Mouse (Mus musculus) heart, adult 2 months (tissue): Measurements from ENCODE around the gene Acadl. TPM values are rescaled to one million over a fixed set of nuclear protein-coding genes. Genes with fewer than 3 reads are reported as not detected.

Source experiments
- DNase-seq, 2 experiments: peaks; one replicate each; pipeline ENCODE4 v3.0.0; 2021
- H3K27ac ChIP-seq: fragments of 200-600 bp; 2 replicates; pipeline ENCODE4 v1.8.1; 2022
- H3K27me3 ChIP-seq: fragments of 200-500 bp; 2 replicates; pipeline ENCODE4 v1.6.1; 2012; ENCODE audit warnings: mild to moderate bottlenecking, low read length, inconsistent platforms, mixed read lengths; ENCODE audit not compliant: control insufficient read depth, insufficient read depth
- H3K36me3 ChIP-seq: fragments of 200-500 bp; 2 replicates; pipeline ENCODE4 v1.6.1; 2012; ENCODE audit warnings: low read length, inconsistent platforms; ENCODE audit not compliant: control insufficient read depth, insufficient read depth
- H3K4me1 ChIP-seq: fragments of 200-500 bp; 2 replicates; pipeline ENCODE4 v1.6.1; 2011; ENCODE audit warnings: low read length; ENCODE audit not compliant: control insufficient read depth, insufficient read depth
- H3K4me3 ChIP-seq: fragments of 200-600 bp; 2 replicates; pipeline ENCODE4 v1.8.1; 2022
- H3K79me2 ChIP-seq: fragments of 200-500 bp; replicated peaks from 2 replicates; pipeline ENCODE4 v1.6.1; 2012; ENCODE audit warnings: mild to moderate bottlenecking, inconsistent platforms, low read length, moderate library complexity, mixed read lengths; ENCODE audit not compliant: control insufficient read depth, insufficient read depth
- H3K9ac ChIP-seq: fragments of 200-500 bp; 2 replicates; pipeline ENCODE4 v1.6.1; 2012; ENCODE audit warnings: low read depth, mild to moderate bottlenecking, control low read depth, inconsistent platforms, low read length, mixed read lengths
- CTCF ChIP-seq: fragments of 200-600 bp; IDR thresholded peaks from 2 replicates; pipeline ENCODE4 v1.8.1; 2022; ENCODE audit warnings: antibody characterized with exemption, mild to moderate bottlenecking, moderate library complexity
- EP300 ChIP-seq: fragments of 200-500 bp; IDR thresholded peaks from 2 replicates; pipeline ENCODE4 v1.6.1; 2011; ENCODE audit warnings: low read depth, low read length, control low read depth; ENCODE audit not compliant: insufficient read depth
- POLR2A ChIP-seq: fragments of 200-500 bp; IDR thresholded peaks from 2 replicates; pipeline ENCODE4 v1.6.1; 2011; ENCODE audit warnings: mild to moderate bottlenecking, low read depth, low read length, control low read depth; ENCODE audit not compliant: insufficient read depth
- WGBS: fragments of 180-500 bp; shearing (Covaris S2); methylation state at CpG from one replicate; pipeline ENCODE4 v1.1.7; 2018; 5-methylcytosine and 5-hydroxymethylcytosine counted together
- intact Hi-C: fragments of 180-260 bp; cut with DNase I; formaldehyde crosslinking; loops from one replicate; pipeline ENCODE4 v1.15.1; 2025
- polyA plus RNA-seq: library from polyadenylated mRNA; depleted of rRNA; stranded (reverse); fragments of >200 nt; gene quantifications from 2 replicates; pipeline ENCODE4 v1.2.3, GENCODE M21; 2012
- total RNA-seq, 2 experiments: library from RNA; stranded (reverse); gene quantifications; 2 replicates each; pipeline ENCODE4 v1.2.3; 2021

The Acadl gene
- total and polyA plus RNA-seq, 3 experiments: 327 to 1,201 (median 1,007) TPM

GRCm38 (mm10) chr1:66871591-66871990 is 8.5 kb upstream of the Acadl start:
- H3K79me2 ChIP-seq: no peaks in the 10 kb centered on the region
- H3K36me3 ChIP-seq: no peaks in the 10 kb centered on the region
- peak overlapping the region; percentile 63 for H3K27ac ChIP-seq
- intact Hi-C loops: no loop called here
- 38% methylated on average over 7 of the region's 7 CpGs for WGBS
- no peaks in the 10 kb centered on the region for H3K27me3 ChIP-seq
- no peak overlapping the region for H3K4me3 ChIP-seq
- H3K4me1 ChIP-seq: no peaks in the 10 kb centered on the region; the same call in 1 of the 2 replicates
- H3K9ac ChIP-seq: no peak overlapping the region
- peak; percentile 61 to 75 for DNase-seq
- TF ChIP-seq POLR2A (no peak), CTCF (no peak), EP300 (no peak)

GRCm38 (mm10) chr1:66865633-66866032 is 2.6 kb upstream of the Acadl start:
- TF ChIP-seq EP300: no peak
- no peak for TF ChIP-seq CTCF
- TF ChIP-seq POLR2A: no peak
- Histone ChIP-seq H3K27ac (peak overlapping the region; percentile 81), H3K4me3 (no peak overlapping the region), H3K4me1 (no peaks in the 10 kb centered on the region; the same call in 1 of the 2 replicates), H3K9ac (no peak overlapping the region), H3K79me2 (peaks cover 1% of the 10 kb centered on the region), H3K27me3 (no peaks in the 10 kb centered on the region), H3K36me3 (peaks cover 15% of the 10 kb centered on the region)
- WGBS: 34% methylated on average over 4 of the region's 4 CpGs
- DNase-seq: no peak
- intact Hi-C loops: no loop called here

- Histone ChIP-seq H3K36me3 (peaks cover 22% of the 10 kb centered on the region), H3K27ac (peak overlapping the region; percentile 100), H3K4me1 (no peaks in the 10 kb centered on the region; the same call in 1 of the 2 replicates), H3K27me3 (no peaks in the 10 kb centered on the region), H3K9ac (no peak overlapping the region; the same call in 1 of the 2 replicates), H3K79me2 (peaks cover 2% of the 10 kb centered on the region), H3K4me3 (peak overlapping the region; percentile 89)
- TF ChIP-seq CTCF (no peak), POLR2A (no peak), EP300 (no peak)
- intact Hi-C loops: loop anchor here (2.0 kb wide), 1 partner anchor 47 kb away; the partner anchor contains the start of gene Kansl1l
- no peak for DNase-seq
- WGBS: 3% methylated on average over 9 of the region's 9 CpGs
These were observed 841 bp upstream of the Acadl start for GRCm38 (mm10) chr1:66863741-66864495.

- peaks cover 2% of the 10 kb centered on the region for H3K79me2 ChIP-seq
- H3K4me3 ChIP-seq: peak overlapping the region; percentile 89
- H3K9ac ChIP-seq: peak overlapping the region; percentile 55
- TF ChIP-seq EP300 (no peak), POLR2A (no peak), CTCF (no peak)
- WGBS: 15% methylated on average over 14 of the region's 14 CpGs
- no peak for DNase-seq
- H3K27me3 ChIP-seq: no peaks in the 10 kb centered on the region
- H3K4me1 ChIP-seq: no peaks in the 10 kb centered on the region; the same call in 1 of the 2 replicates
- peaks cover 31% of the 10 kb centered on the region for H3K36me3 ChIP-seq
- intact Hi-C loops: loop anchor here (2.0 kb wide), 1 partner anchor 45 kb away; the partner anchor contains the start of gene Kansl1l
- H3K27ac ChIP-seq: peak overlapping the region; percentile 100
These were observed 1.1 kb downstream of the Acadl start for GRCm38 (mm10) chr1:66861764-66862672.

GRCm38 (mm10) chr1:66847506-66847905 is 15.6 kb downstream of the Acadl start:
- no peaks in the 10 kb centered on the region for H3K27me3 ChIP-seq
- H3K4me3 ChIP-seq: no peak overlapping the region
- H3K4me1 ChIP-seq: no peaks in the 10 kb centered on the region
- no peak overlapping the region for H3K9ac ChIP-seq
- no peaks in the 10 kb centered on the region for H3K79me2 ChIP-seq
- 97% methylated on average over 4 of the region's 4 CpGs for WGBS
- TF ChIP-seq POLR2A (no peak), CTCF (peak; percentile 77)
- no peak for DNase-seq
- intact Hi-C loops: loop anchor here (5.0 kb wide), 1 partner anchor 50 kb away; no protein-coding TSS in a partner anchor
- no peak overlapping the region for H3K27ac ChIP-seq
- peaks cover 19% of the 10 kb centered on the region for H3K36me3 ChIP-seq
